Mouse (Mus musculus) liver, adult 2 months (tissue): Measurements from ENCODE around the gene Dcst1. TPM values are rescaled to one million over a fixed set of nuclear protein-coding genes. Genes with fewer than 3 reads are reported as not detected.

Source experiments
- DNase-seq: peaks from one replicate; pipeline ENCODE4 v3.0.0-alpha.2; 2011; ENCODE audit warnings: low read depth, low spot score; ENCODE audit errors: extremely low read depth
- H3K27ac ChIP-seq: fragments of 200-500 bp; replicated peaks from 2 replicates; pipeline ENCODE4 v1.5.1; 2012; ENCODE audit warnings: low read depth, mild to moderate bottlenecking, control low read depth, inconsistent platforms, low read length; ENCODE audit not compliant: insufficient read depth
- H3K27me3 ChIP-seq: fragments of 200-500 bp; 2 replicates; pipeline ENCODE4 v1.6.1; 2012; ENCODE audit warnings: mild to moderate bottlenecking, moderate library complexity, low read length, inconsistent platforms; ENCODE audit not compliant: control insufficient read depth, insufficient read depth
- H3K36me3 ChIP-seq: fragments of 200-500 bp; 2 replicates; pipeline ENCODE4 v1.6.1; 2012; ENCODE audit warnings: low read length, inconsistent platforms; ENCODE audit not compliant: control insufficient read depth, insufficient read depth
- H3K4me1 ChIP-seq: fragments of 200-500 bp; 2 replicates; pipeline ENCODE4 v1.6.1; 2011; ENCODE audit warnings: low read length; ENCODE audit not compliant: control insufficient read depth, insufficient read depth
- H3K4me3 ChIP-seq: fragments of 200-500 bp; 2 replicates; pipeline ENCODE4 v1.5.1; 2011; ENCODE audit warnings: low read depth, mild to moderate bottlenecking, control low read depth, low read length, moderate library complexity; ENCODE audit not compliant: insufficient read depth
- H3K79me2 ChIP-seq: fragments of 200-500 bp; 2 replicates; pipeline ENCODE4 v1.6.1; 2012; ENCODE audit warnings: inconsistent platforms, mild to moderate bottlenecking, low read length, moderate library complexity; ENCODE audit not compliant: control insufficient read depth, insufficient read depth
- H3K9ac ChIP-seq: fragments of 200-500 bp; 2 replicates; pipeline ENCODE4 v1.6.1; 2012; ENCODE audit warnings: low read depth, mild to moderate bottlenecking, control low read depth, inconsistent platforms, low read length
- CTCF ChIP-seq: fragments of 200-500 bp; IDR thresholded peaks from 2 replicates; pipeline ENCODE4 v1.5.1; 2011; ENCODE audit warnings: low read depth, low read length, control low read depth
- POLR2A ChIP-seq: fragments of 200-500 bp; IDR thresholded peaks from 2 replicates; pipeline ENCODE4 v1.6.1; 2011; ENCODE audit warnings: low read length, control low read depth; ENCODE audit not compliant: insufficient read depth; ENCODE audit errors: extremely low read depth
- WGBS: fragments of 180-500 bp; shearing (Covaris S2); methylation state at CpG from one replicate; pipeline ENCODE4 v1.1.7; 2018; 5-methylcytosine and 5-hydroxymethylcytosine counted together
- polyA plus RNA-seq: library from polyadenylated mRNA; depleted of rRNA; stranded (reverse); fragments of >200 nt; gene quantifications from 2 replicates; pipeline ENCODE4 v1.2.3, GENCODE M21; 2012
- total RNA-seq: library from RNA; depleted of rRNA; stranded (reverse); fragments of >200 nt; gene quantifications from 2 replicates; pipeline ENCODE4 v1.2.3, GENCODE M21; 2014

Dcst1 gene
- total and polyA plus RNA-seq, 2 experiments: 0.04 TPM; not detected in 1

- no peak overlapping the region for H3K9ac ChIP-seq
- peaks cover 46% of the 10 kb centered on the region for H3K27me3 ChIP-seq
- DNase-seq: no peak
- no peaks in the 10 kb centered on the region for H3K79me2 ChIP-seq
- no peak for TF ChIP-seq CTCF
- TF ChIP-seq POLR2A: no peak
- no peak overlapping the region for H3K27ac ChIP-seq
- H3K36me3 ChIP-seq: no peaks in the 10 kb centered on the region
- peaks cover 21% of the 10 kb centered on the region for H3K4me1 ChIP-seq
- 27% methylated on average over 21 of the region's 21 CpGs for WGBS
- no peak overlapping the region for H3K4me3 ChIP-seq
These were observed 46.0 kb downstream of the Dcst1 start for GRCm38 (mm10) chr3:89318971-89319590.

DNA sequence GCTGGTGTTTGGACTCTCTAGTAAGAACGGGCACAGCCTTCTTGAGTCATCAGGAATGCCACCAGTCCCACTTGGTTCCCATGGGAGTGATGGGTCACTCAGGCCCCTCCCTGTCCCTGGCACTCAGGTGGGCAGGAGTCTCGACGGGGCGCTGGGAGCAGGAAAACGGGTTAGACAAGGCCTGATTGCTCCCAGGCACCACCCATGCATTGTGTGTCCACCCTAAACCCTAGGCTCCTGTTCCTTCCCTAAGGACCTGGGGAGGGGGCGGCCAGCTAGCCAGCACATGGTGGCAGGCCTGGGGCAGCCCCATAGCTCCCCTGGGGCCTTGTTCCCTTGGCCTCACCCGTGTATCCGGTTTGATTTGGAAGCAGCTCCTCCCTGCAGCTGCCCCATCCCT, 46.7 kb downstream of the Dcst1 start:
- Histone ChIP-seq H3K36me3 (no peaks in the 10 kb centered on the region), H3K27me3 (peaks cover 46% of the 10 kb centered on the region), H3K9ac (no peak overlapping the region), H3K27ac (no peak overlapping the region), H3K79me2 (no peaks in the 10 kb centered on the region), H3K4me3 (no peak overlapping the region), H3K4me1 (peaks cover 21% of the 10 kb centered on the region)
- no peak for TF ChIP-seq CTCF
- TF ChIP-seq POLR2A: no peak
- DNase-seq: no peak
- WGBS: 85% methylated on average over 8 of the region's 8 CpGs

DNA sequence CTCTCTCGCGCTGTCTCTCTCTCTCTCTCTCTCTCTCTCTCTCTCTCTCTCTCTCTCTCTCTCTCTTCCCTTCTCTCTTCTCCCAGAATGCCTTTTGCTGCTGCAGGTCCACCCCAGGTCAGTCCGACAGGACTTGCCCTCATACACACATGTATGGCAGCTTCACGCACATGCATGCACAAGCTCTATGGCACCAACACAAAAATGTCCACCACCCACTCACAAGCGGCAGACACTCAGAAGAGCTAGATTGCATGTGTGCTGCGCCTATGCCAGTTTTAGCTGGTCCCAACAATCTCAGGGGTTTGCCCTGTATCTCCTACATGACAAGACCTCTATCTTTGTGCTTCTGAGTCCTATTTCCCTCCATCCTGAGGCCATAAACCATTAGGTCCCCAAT, 47.8 kb downstream of the Dcst1 start:
- WGBS: 77% methylated on average over 6 of the region's 6 CpGs
- H3K27me3 ChIP-seq: peaks cover 37% of the 10 kb centered on the region
- DNase-seq: no peak

DNA sequence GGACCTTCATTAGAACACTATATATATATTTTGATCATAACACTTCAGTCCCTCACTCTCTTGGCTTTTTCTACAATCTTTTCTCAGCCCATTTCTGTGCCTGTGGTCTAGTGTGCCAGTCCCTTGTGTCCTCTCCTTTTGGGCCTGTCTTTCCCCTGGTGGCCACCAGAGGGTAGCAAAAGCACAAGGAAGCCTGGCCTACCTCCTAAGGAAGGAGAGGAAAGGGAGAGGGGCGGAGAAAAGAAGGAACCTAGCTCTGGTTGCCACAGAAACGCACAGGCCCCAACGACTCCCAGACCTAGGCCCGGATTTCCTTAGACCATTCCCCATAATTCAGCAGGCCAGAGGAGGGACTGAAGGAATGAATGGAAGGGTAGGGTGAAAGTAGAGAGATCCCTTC, 48.2 kb downstream of the Dcst1 start:
- Histone ChIP-seq H3K27me3 (peaks cover 33% of the 10 kb centered on the region), H3K4me1 (peaks cover 12% of the 10 kb centered on the region; the same call in 1 of the 2 replicates), H3K27ac (no peak overlapping the region), H3K4me3 (no peak overlapping the region), H3K9ac (no peak overlapping the region), H3K36me3 (no peaks in the 10 kb centered on the region), H3K79me2 (no peaks in the 10 kb centered on the region)
- WGBS: 8% methylated on average over 4 of the region's 4 CpGs
- no peak for TF ChIP-seq POLR2A
- peak; percentile 90 for TF ChIP-seq CTCF
- peak; percentile 52 for DNase-seq

More for the DNA sequence above, 47.8 kb downstream of the Dcst1 start:
- no peak for TF ChIP-seq POLR2A
- no peak for TF ChIP-seq CTCF
- Histone ChIP-seq H3K36me3 (no peaks in the 10 kb centered on the region), H3K4me3 (no peak overlapping the region), H3K27ac (no peak overlapping the region), H3K4me1 (peaks cover 16% of the 10 kb centered on the region; the same call in 1 of the 2 replicates), H3K79me2 (no peaks in the 10 kb centered on the region), H3K9ac (no peak overlapping the region)

DNA sequence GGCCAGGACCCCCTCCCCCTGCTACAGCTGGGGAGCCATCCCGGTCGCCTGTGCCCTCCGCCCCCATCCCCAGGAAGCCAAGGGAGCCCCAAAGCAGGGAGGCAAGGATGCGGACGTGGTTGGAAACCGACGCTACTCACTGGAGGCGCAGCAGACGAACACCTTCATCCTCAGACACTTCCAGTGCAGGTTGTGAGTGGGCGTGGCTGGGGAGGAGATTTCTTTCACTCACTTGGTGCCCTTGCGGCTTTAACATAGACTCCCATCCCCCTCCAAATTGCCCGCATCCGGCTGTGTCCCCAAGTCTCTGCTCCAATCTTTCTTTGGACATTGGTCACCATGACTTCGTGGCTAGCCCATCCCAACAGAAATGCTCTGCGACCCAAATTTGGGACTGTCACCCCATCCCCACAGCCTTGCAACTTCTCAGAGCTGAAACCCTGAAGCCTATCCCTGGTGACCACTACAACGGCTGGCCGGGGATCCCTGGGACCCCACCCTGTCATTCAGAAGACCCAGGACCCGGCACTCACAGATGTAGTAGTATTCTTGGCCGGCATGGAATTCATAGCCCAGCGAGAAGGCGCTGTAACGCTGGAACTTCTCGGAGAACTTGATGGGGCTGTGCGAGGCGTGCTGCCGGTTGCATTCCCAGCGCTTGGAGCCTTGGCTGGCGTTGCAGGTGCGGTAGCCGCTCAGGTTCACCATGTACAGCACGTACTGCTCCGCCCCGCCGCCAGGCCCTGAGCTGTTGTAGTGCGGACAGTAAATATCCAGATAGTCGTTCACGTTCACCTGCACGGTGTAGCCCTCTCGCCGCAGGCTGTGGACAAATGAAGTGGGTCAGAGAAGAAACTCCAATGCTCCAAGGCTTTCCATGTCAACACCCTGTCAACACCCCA, 48.9 kb downstream of the Dcst1 start:
- Histone ChIP-seq H3K36me3 (no peaks in the 10 kb centered on the region), H3K4me1 (peaks cover 7% of the 10 kb centered on the region; the same call in 1 of the 2 replicates), H3K27ac (no peak overlapping the region), H3K9ac (no peak overlapping the region), H3K79me2 (no peaks in the 10 kb centered on the region), H3K4me3 (no peak overlapping the region), H3K27me3 (peaks cover 26% of the 10 kb centered on the region)
- 13% methylated on average over 40 of the region's 40 CpGs for WGBS
- no peak for TF ChIP-seq POLR2A
- TF ChIP-seq CTCF: peak; percentile 10; the same call in 1 of the 2 replicates
- DNase-seq: no peak
